Mouse (Mus musculus): ENCODE measurements around the gene Eif1ad. TPM values are rescaled to one million over a fixed set of nuclear protein-coding genes. Genes with fewer than 3 reads are reported as not detected.

Eif1ad gene
- polyA plus RNA-seq, 1 experiment from 2014 or later: 62.7 TPM

DNA sequence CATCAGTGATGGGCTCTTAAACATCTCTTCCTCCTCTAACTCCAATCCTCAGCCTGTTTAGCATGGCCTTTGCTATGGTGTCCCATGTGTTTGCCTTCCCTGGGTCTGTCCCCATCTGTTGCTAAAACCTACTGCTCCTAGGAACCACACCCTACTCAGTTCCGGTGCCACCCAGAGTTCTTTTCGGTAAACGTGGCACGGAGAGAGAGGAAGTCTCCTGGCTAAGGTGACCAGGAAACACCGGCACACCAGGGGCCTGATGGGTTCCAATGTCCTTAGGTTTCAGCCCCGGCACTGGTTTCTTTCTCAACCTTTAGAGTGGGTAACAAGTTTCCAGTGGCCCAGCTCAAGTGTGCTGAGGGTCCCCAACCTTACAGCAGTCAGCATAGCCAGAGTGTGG is 54.0 kb downstream of the Eif1ad start:
- ATAC-seq: no peak
- Histone ChIP-seq H3K4me2 (ENCODE audit: low read depth, low read length) (no peak overlapping the region), H3K27me3 (replicated peaks; ENCODE audit: control insufficient read depth, insufficient read depth, low read length) (no peaks in the 10 kb centered on the region), H3K27ac (ENCODE audit: low read length) (no peak overlapping the region), H3K9ac (ENCODE audit: low read depth, low read length) (no peak overlapping the region), H3K4me1 (ENCODE audit: control insufficient read depth, insufficient read depth, low read length) (peaks cover 12% of the 10 kb centered on the region), H3K36me3 (ENCODE audit: control insufficient read depth, insufficient read depth, low read length) (no peaks in the 10 kb centered on the region), H3K9me3 (ENCODE audit: control insufficient read depth, low read length) (no peaks in the 10 kb centered on the region), H3K4me3 (ENCODE audit: low read length) (no peak overlapping the region)
- WGBS: 91% methylated on average over 6 of the region's 6 CpGs

Other genes starting within 250 kb of the Eif1ad start
- 12.7 and 13.6 TPM in 2 replicates for gene Klc2, start 248.2 kb upstream of the Eif1ad start, polyA plus RNA-seq (2015; fragmentation: Nextera tagmentation; extraction: Ambion mirVana)
- 11.4 and 13.8 TPM in 2 replicates for gene Pacs1, start 93.6 kb upstream of the Eif1ad start, polyA plus RNA-seq (2015; fragmentation: Nextera tagmentation; extraction: Ambion mirVana)
- 265 and 280 TPM in 2 replicates for gene Sf3b2, start 71.3 kb upstream of the Eif1ad start, polyA plus RNA-seq (2015; fragmentation: Nextera tagmentation; extraction: Ambion mirVana)
- gene Gal3st3, start 68.4 kb upstream of the Eif1ad start, polyA plus RNA-seq (2015; fragmentation: Nextera tagmentation; extraction: Ambion mirVana): 1.5 and 1.9 TPM in 2 replicates
- not detected in 2 replicates for gene Catsper1, start 31.0 kb upstream of the Eif1ad start, polyA plus RNA-seq (2015; fragmentation: Nextera tagmentation; extraction: Ambion mirVana)
- 33.1 and 50.6 TPM in 2 replicates for gene Cst6, start 17.2 kb upstream of the Eif1ad start, polyA plus RNA-seq (2015; fragmentation: Nextera tagmentation; extraction: Ambion mirVana)
- 421 and 489 TPM in 2 replicates for gene Banf1, start 427 bp downstream of the Eif1ad start, polyA plus RNA-seq (2015; fragmentation: Nextera tagmentation; extraction: Ambion mirVana)
- 60.2 and 65.6 TPM in 2 replicates for gene Sart1, start 22.0 kb downstream of the Eif1ad start, polyA plus RNA-seq (2015; fragmentation: Nextera tagmentation; extraction: Ambion mirVana)
- gene Tsga10ip, start 35.8 kb downstream of the Eif1ad start, polyA plus RNA-seq (2015; fragmentation: Nextera tagmentation; extraction: Ambion mirVana): 5.9 and 6.3 TPM in 2 replicates
- 175 and 180 TPM in 2 replicates for gene Drap1, start 58.2 kb downstream of the Eif1ad start, polyA plus RNA-seq (2015; fragmentation: Nextera tagmentation; extraction: Ambion mirVana)
- 10.2 and 16.8 TPM in 2 replicates for gene AI837181, start 58.4 kb downstream of the Eif1ad start, polyA plus RNA-seq (2015; fragmentation: Nextera tagmentation; extraction: Ambion mirVana)
- not detected in 2 replicates for gene Fosl1, start 80.8 kb downstream of the Eif1ad start, polyA plus RNA-seq (2015; fragmentation: Nextera tagmentation; extraction: Ambion mirVana)
- gene Ccdc85b, start 91.2 kb downstream of the Eif1ad start, polyA plus RNA-seq (2015; fragmentation: Nextera tagmentation; extraction: Ambion mirVana): 5.0 and 5.4 TPM in 2 replicates
- 102 and 106 TPM in 2 replicates for gene Fibp, start 93.9 kb downstream of the Eif1ad start, polyA plus RNA-seq (2015; fragmentation: Nextera tagmentation; extraction: Ambion mirVana)
- 1.7 and 2.8 TPM in 2 replicates for gene Ctsw, start 101.8 kb downstream of the Eif1ad start, polyA plus RNA-seq (2015; fragmentation: Nextera tagmentation; extraction: Ambion mirVana)
- 106 and 112 TPM in 2 replicates for gene Efemp2, start 107.2 kb downstream of the Eif1ad start, polyA plus RNA-seq (2015; fragmentation: Nextera tagmentation; extraction: Ambion mirVana)
- gene Mus81, start 121.7 kb downstream of the Eif1ad start, polyA plus RNA-seq (2015; fragmentation: Nextera tagmentation; extraction: Ambion mirVana): 32.7 and 36.5 TPM in 2 replicates
- gene Cfl1, start 123.7 kb downstream of the Eif1ad start, polyA plus RNA-seq (2015; fragmentation: Nextera tagmentation; extraction: Ambion mirVana): 2,274 and 2,378 TPM in 2 replicates
- gene 1700020D05Rik, start 137.0 kb downstream of the Eif1ad start, polyA plus RNA-seq (2015; fragmentation: Nextera tagmentation; extraction: Ambion mirVana): not detected in 2 replicates
- 6.9 and 7.4 TPM in 2 replicates for gene Snx32, start 143.8 kb downstream of the Eif1ad start, polyA plus RNA-seq (2015; fragmentation: Nextera tagmentation; extraction: Ambion mirVana)
- gene Ovol1, start 193.9 kb downstream of the Eif1ad start, polyA plus RNA-seq (2015; fragmentation: Nextera tagmentation; extraction: Ambion mirVana): 24.4 and 25.6 TPM in 2 replicates
- gene Ap5b1, start 201.3 kb downstream of the Eif1ad start, polyA plus RNA-seq (2015; fragmentation: Nextera tagmentation; extraction: Ambion mirVana): 10.3 and 10.8 TPM in 2 replicates
- 111 and 131 TPM in 2 replicates for gene Rnaseh2c, start 235.1 kb downstream of the Eif1ad start, polyA plus RNA-seq (2015; fragmentation: Nextera tagmentation; extraction: Ambion mirVana)
- gene Kat5, start 243.5 kb downstream of the Eif1ad start, polyA plus RNA-seq (2015; fragmentation: Nextera tagmentation; extraction: Ambion mirVana): 40.2 and 40.9 TPM in 2 replicates

All from intestine, embryonic 16.5 days (tissue).